Mouse (Mus musculus): ENCODE measurements around the gene Vtcn1.

DNA sequence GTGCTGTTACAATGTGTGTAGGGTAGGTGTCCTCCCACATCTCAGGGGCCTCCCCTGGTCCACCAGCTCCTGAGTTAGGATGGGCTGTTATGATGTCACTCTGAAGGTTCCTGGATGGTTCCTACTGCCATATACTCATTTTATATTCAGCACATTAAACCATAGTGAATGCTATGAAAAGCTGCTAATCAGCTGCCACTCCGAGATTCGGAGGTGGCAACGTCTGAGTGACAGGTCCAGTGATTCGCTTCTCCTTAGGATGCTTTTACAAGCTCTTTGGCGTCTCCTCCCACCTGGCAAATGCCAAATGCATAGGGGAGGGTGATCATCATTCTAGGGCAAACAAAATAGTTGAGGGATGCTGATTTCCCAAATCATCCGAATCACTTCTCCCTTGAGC is 70.2 kb downstream of the Vtcn1 start:
- TF ChIP-seq CTCF (IDR thresholded peaks at IDR 0.05; ENCODE audit: insufficient read depth, low read length) (no peak), POLR2A (IDR thresholded peaks at IDR 0.05; ENCODE audit: borderline replicate concordance, extremely low read depth, low read depth, low read length) (no peak)
